Mouse (Mus musculus) limb, embryonic 13.5 days (tissue): ENCODE measurements around the gene Gm5294. TPM values are rescaled to one million over a fixed set of nuclear protein-coding genes. Genes with fewer than 3 reads are reported as not detected.

Experiments used
- ATAC-seq: fragments of 200-750 bp; cut with Nextera tagmentation; 2 replicates; pipeline ENCODE4 v1.8.0; 2017; ENCODE audit warnings: low read depth, moderate number of reproducible peaks, moderate TSS enrichment; ENCODE audit not compliant: low FRiP score
- H3K27ac ChIP-seq: fragments of 300-500 bp; sonication (generic); 2 replicates; pipeline ENCODE4 v1.5.1; 2015; ENCODE audit warnings: inconsistent platforms, mild to moderate bottlenecking, moderate library complexity
- H3K27me3 ChIP-seq: fragments of 300-500 bp; sonication (generic); 2 replicates; pipeline ENCODE4 v1.6.1; 2015; ENCODE audit warnings: mild to moderate bottlenecking, inconsistent platforms
- H3K36me3 ChIP-seq: fragments of 300-500 bp; sonication (generic); 2 replicates; pipeline ENCODE4 v1.6.1; 2015; ENCODE audit warnings: inconsistent platforms, mild to moderate bottlenecking, moderate library complexity
- H3K4me1 ChIP-seq: fragments of 300-500 bp; sonication (generic); 2 replicates; pipeline ENCODE4 v1.6.1; 2015; ENCODE audit warnings: inconsistent platforms
- H3K4me2 ChIP-seq: fragments of 300-500 bp; sonication (generic); replicated peaks from 2 replicates; pipeline ENCODE4 v1.6.1; 2015; ENCODE audit warnings: inconsistent platforms, mild to moderate bottlenecking, moderate library complexity
- H3K4me3 ChIP-seq: fragments of 300-500 bp; sonication (generic); 2 replicates; pipeline ENCODE4 v1.5.1; 2015; ENCODE audit warnings: moderate library complexity, mild to moderate bottlenecking, inconsistent platforms
- H3K9ac ChIP-seq: fragments of 300-500 bp; sonication (generic); 2 replicates; pipeline ENCODE4 v1.6.1; 2015; ENCODE audit warnings: mild to moderate bottlenecking, inconsistent platforms
- H3K9me3 ChIP-seq: fragments of 300-500 bp; sonication (generic); 2 replicates; pipeline ENCODE4 v1.6.1; 2016; ENCODE audit warnings: inconsistent platforms
- WGBS: fragments of 180-500 bp; shearing (Covaris S2); methylation state at CpG from one replicate; pipeline ENCODE4 v1.1.7; 2015; 5-methylcytosine and 5-hydroxymethylcytosine counted together
- polyA plus RNA-seq: library from polyadenylated mRNA; unstranded; fragments of >200 nt; fragmentation: Nextera tagmentation; extraction: Ambion mirVana; gene quantifications from 2 replicates; pipeline ENCODE4 v1.2.1, GENCODE M21; 2015

Gene Gm5294
- not detected in 2 replicates for polyA plus RNA-seq

DNA sequence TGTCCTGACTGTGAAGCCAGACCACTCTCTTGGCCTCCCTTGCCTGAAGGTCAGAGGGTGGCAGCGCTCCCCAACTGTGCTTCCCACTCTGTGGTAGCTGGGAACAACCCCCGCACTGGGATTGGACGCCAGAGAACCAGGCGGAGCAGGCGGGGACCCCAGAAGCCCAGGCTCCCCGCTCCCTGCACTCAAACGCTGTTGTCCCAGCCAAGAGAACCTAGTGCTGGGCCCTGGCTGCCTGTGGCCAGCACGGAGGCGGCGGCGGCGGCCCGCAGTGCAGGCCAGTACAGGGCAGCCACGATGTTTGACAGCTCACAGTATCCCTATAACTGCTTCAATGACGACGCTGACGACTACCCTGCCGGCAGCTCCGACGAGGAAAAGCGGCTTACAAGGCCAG, at the start of gene Gm5294:
TSS of gene Gm5294 (plus strand) at position 301 of the 400 bp plus-strand sequence.
- Histone ChIP-seq H3K4me2 (peak within 1 kb of the TSS; percentile 67), H3K27me3 (peaks cover 71% of the 10 kb centered on the region), H3K4me3 (peak within 1 kb of the TSS; percentile 38), H3K36me3 (no peaks in the 10 kb centered on the region), H3K4me1 (peaks cover 18% of the 10 kb centered on the region), H3K9ac (peak within 1 kb of the TSS; percentile 35; the same call in 1 of the 2 replicates), H3K9me3 (0 out of 2 replicates have a peak, but pooled peaks cover 9% of the 10 kb centered on the region), H3K27ac (no peak within 1 kb of the TSS)
- ATAC-seq: no peak
- 11% methylated on average over 21 of the region's 21 CpGs for WGBS

DNA sequence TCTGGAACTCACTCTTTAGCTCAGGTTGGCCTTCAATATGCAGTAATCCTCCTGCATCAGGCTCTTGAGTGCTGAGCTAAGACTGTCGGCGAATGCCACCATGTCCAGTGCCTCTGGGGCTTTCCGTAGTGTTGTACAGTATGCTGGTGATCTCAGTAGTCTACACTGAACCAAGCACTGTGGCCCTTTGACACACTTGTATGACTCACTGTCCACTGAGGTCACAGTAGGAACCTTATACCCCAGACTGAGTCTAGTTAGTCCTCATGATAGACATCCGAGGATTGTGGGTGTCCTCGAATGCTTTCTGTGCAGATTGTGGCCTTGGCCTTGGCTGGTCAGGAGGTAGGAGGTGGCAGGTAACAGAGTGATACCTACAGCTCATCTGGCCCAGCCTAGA, 44.8 kb upstream of the Gm5294 start:
- Histone ChIP-seq H3K4me2 (no peak overlapping the region), H3K4me1 (peaks cover 9% of the 10 kb centered on the region), H3K9ac (no peak overlapping the region), H3K27me3 (no peaks in the 10 kb centered on the region), H3K9me3 (no peaks in the 10 kb centered on the region), H3K27ac (no peak overlapping the region), H3K4me3 (no peak overlapping the region), H3K36me3 (no peaks in the 10 kb centered on the region)
- WGBS: 89% methylated on average over 5 of the region's 5 CpGs
- no peak for ATAC-seq

DNA sequence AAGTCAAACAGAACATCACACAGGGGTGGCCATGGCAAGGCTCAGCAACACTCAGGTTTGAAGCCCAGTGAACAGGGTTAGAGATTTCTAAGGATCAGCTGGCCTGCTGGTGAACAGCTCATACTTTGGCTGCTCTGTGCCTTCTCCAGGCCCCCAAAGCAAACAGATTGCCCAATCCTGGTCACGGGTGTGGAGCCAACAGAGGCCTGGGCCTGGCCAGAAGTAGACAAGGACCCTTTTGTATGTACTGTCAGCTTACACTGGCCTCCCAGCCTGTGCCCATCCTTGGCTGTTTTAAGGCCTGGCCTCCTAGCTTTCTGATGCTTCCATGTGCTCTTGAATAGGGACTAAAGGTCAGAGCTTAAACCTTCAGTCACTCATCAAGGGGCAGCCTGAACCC, 43.5 kb upstream of the Gm5294 start:
- Histone ChIP-seq H3K36me3 (no peaks in the 10 kb centered on the region), H3K27ac (no peak overlapping the region), H3K9ac (no peak overlapping the region), H3K9me3 (no peaks in the 10 kb centered on the region), H3K4me3 (no peak overlapping the region), H3K4me2 (no peak overlapping the region), H3K27me3 (no peaks in the 10 kb centered on the region), H3K4me1 (peaks cover 9% of the 10 kb centered on the region)
- ATAC-seq: peak; percentile 19; the same call in 1 of the 2 replicates
- 57% methylated on average over 1 of the region's 1 CpGs for WGBS

DNA sequence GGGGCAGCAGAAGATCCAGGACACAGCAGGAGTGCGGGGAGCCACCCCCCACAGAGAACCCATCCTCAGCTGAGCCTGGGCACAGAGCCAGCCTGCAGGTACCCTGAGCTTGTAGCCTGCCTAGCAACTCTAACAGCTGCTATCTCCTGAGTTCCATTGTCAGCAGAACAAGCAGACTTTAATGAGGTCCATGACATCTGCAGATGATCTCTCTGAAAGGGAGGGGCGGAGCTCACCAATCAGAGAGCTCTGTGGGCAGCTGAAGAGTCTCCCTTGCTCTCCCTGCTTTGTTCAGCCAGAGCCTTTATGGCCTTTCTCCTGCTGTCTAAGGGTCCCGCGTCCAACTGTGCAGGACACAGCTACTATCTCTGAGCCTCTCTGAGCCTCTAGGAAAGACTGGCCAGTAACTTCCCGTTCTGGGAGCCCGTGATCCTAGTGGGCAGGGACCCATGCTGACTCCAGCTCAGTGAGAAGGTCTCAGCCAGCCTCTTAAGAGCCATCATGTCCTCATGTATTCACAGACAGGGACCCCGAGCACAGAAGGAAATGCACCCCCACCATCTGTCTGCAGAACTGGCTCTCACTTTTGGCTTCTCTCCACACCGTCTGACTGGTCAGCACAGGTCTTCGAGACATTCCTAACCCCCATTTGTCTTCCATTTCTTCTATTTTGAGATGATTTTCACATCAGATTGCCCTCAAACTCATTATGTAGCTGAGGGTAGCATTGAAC, 41.0 kb upstream of the Gm5294 start:
- no peak overlapping the region for H3K27ac ChIP-seq
- no peak overlapping the region for H3K4me3 ChIP-seq
- 61% methylated on average over 9 of the region's 9 CpGs for WGBS
- H3K27me3 ChIP-seq: no peaks in the 10 kb centered on the region
- peaks cover 14% of the 10 kb centered on the region for H3K4me1 ChIP-seq
- no peak overlapping the region for H3K4me2 ChIP-seq
- no peaks in the 10 kb centered on the region for H3K9me3 ChIP-seq
- ATAC-seq: peak; percentile 52; the same call in 1 of the 2 replicates
- H3K9ac ChIP-seq: no peak overlapping the region
- no peaks in the 10 kb centered on the region for H3K36me3 ChIP-seq

DNA sequence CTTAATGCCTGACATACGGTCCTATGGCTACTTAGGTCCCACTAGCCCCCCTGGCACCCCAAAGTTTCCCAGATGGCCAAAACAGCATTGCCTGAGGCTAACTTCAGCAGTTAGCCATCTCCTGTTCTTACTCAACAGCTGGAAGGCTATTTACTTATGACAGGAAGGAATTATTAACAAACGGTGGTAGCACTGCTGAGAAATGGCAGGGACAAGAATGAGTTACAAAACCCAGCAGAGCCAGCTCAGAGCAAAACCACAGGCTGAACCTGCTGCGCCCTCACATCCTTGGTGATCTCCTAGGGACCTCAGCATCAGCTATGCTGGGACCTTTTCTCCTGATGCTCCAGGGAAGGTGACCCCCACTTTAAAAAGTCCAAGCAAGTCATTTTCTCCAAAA, 40.2 kb upstream of the Gm5294 start:
- Histone ChIP-seq H3K4me3 (no peak overlapping the region), H3K36me3 (no peaks in the 10 kb centered on the region), H3K9ac (no peak overlapping the region), H3K4me1 (peaks cover 14% of the 10 kb centered on the region), H3K4me2 (no peak overlapping the region), H3K9me3 (no peaks in the 10 kb centered on the region), H3K27me3 (no peaks in the 10 kb centered on the region), H3K27ac (no peak overlapping the region)
- 52% methylated on average over 3 of the region's 3 CpGs for WGBS
- ATAC-seq: no peak

- 81% methylated on average over 1 of the region's 1 CpGs for WGBS
- no peak overlapping the region for H3K4me3 ChIP-seq
- peaks cover 14% of the 10 kb centered on the region for H3K4me1 ChIP-seq
- no peak overlapping the region for H3K9ac ChIP-seq
- H3K36me3 ChIP-seq: no peaks in the 10 kb centered on the region
- H3K27me3 ChIP-seq: no peaks in the 10 kb centered on the region
- H3K27ac ChIP-seq: no peak overlapping the region
- H3K9me3 ChIP-seq: no peaks in the 10 kb centered on the region
- ATAC-seq: no peak; the same call in 1 of the 2 replicates
- H3K4me2 ChIP-seq: no peak overlapping the region
Measured at GRCm38 (mm10) chr5:138782697-138783096, 37.2 kb upstream of the Gm5294 start.

DNA sequence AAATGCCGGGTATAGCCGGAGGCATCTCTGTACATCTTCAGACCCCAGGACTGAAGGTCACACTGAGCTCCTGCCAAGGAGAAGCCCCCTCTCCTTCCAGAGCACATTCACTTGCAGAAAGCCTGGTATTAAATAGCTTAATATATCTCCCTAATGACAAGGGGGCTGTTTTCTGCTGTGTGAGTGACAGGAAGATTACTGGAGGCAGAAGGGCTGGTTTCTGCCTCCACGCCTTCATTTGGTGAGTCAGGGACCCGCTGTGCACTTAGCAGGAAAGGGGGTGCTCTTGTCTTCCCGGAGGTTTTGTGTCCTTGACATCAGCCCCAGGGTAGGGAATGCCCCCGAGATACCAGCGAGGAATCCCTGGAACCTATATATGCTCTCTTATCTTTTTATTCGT, 36.7 kb upstream of the Gm5294 start:
- no peaks in the 10 kb centered on the region for H3K9me3 ChIP-seq
- ATAC-seq: no peak
- H3K27ac ChIP-seq: no peak overlapping the region
- no peak overlapping the region for H3K4me3 ChIP-seq
- 80% methylated on average over 8 of the region's 8 CpGs for WGBS
- H3K4me2 ChIP-seq: no peak overlapping the region
- no peak overlapping the region for H3K9ac ChIP-seq
- H3K36me3 ChIP-seq: no peaks in the 10 kb centered on the region
- H3K27me3 ChIP-seq: no peaks in the 10 kb centered on the region
- peaks cover 14% of the 10 kb centered on the region for H3K4me1 ChIP-seq

- no peaks in the 10 kb centered on the region for H3K9me3 ChIP-seq
- ATAC-seq: no peak
- no peak overlapping the region for H3K9ac ChIP-seq
- H3K36me3 ChIP-seq: no peaks in the 10 kb centered on the region
- 87% methylated on average over 3 of the region's 3 CpGs for WGBS
- H3K27ac ChIP-seq: no peak overlapping the region
- no peaks in the 10 kb centered on the region for H3K27me3 ChIP-seq
- no peak overlapping the region for H3K4me3 ChIP-seq
- H3K4me2 ChIP-seq: no peak overlapping the region
- peaks cover 9% of the 10 kb centered on the region for H3K4me1 ChIP-seq
Measured at GRCm38 (mm10) chr5:138785986-138786515, 33.8 kb upstream of the Gm5294 start.

GRCm38 (mm10) chr5:138787648-138788047, 32.2 kb upstream of the Gm5294 start:
- Histone ChIP-seq H3K36me3 (no peaks in the 10 kb centered on the region), H3K4me1 (peaks cover 9% of the 10 kb centered on the region), H3K4me3 (no peak overlapping the region), H3K9me3 (no peaks in the 10 kb centered on the region), H3K9ac (no peak overlapping the region), H3K27me3 (no peaks in the 10 kb centered on the region), H3K4me2 (no peak overlapping the region), H3K27ac (no peak overlapping the region)
- no peak for ATAC-seq
- WGBS: 81% methylated on average over 7 of the region's 7 CpGs

DNA sequence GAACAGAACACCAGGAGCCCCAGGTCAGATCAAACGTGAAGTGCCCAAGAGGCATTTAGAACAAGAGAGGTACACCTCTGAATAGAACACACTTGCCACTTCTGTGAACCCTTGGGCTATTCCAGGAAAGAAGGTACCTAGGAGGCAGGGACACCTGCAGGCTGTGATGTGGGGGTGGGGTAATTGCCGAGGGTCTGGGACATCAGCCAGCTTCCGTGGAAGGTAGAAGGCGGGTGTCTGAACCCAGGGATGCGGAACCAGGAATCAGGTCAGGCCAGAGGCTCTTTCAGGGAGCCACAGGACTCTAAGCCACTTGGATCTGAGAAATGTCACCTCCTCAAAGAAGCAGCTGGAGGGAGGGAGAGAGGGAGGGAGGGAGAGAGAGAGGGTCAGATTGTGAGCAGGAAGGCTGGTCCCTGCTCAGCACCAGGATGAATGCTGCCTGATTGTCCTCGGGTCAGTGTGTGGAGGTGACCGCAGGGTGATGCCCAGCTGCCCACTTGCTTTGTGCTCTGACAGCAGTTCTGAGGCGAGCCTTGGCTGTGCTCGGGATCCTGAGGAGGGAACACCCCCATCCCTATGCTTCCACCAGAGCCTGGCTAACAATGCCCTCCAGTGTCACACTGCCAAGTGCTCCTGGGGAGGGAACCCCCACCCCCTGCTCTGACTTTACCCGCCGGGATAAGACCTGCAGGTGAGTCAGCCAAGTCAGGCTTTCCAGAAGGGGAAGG, 31.2 kb upstream of the Gm5294 start:
- Histone ChIP-seq H3K4me2 (no peak overlapping the region), H3K36me3 (no peaks in the 10 kb centered on the region)
- ATAC-seq: no peak; the same call in 1 of the 2 replicates

DNA sequence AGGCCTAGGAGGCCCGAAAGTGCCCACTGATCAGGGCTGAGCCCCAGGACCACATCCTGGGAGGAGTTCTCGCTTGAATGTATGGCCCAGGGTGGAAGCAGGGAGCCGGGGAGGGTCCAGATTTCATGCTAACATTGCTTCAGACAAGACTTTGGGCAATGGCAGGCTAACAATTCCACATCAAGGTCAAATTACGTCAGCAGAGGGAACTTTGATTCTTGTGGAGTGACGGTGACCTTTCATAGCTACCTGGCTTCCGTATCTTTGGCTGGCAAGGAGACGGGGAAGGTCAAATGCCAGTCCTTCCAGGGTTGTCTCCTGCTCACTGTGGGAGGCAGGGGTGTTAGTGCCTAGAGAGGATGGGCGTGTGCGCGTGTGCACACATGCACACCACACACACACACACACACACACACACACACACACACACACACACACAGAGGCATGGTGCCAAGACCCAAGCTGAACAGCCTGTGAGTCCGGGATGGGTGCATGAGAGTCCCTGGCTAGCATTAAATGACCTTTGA, 28.9 kb upstream of the Gm5294 start:
- H3K27ac ChIP-seq: no peak overlapping the region
- no peaks in the 10 kb centered on the region for H3K36me3 ChIP-seq
- H3K4me2 ChIP-seq: no peak overlapping the region
- H3K4me1 ChIP-seq: peaks cover 4% of the 10 kb centered on the region; the same call in 1 of the 2 replicates
- H3K9ac ChIP-seq: no peak overlapping the region
- ATAC-seq: no peak
- H3K9me3 ChIP-seq: no peaks in the 10 kb centered on the region
- WGBS: 81% methylated on average over 11 of the region's 11 CpGs
- H3K4me3 ChIP-seq: no peak overlapping the region
- H3K27me3 ChIP-seq: no peaks in the 10 kb centered on the region

More for the DNA sequence above, 31.2 kb upstream of the Gm5294 start:
- Histone ChIP-seq H3K9me3 (no peaks in the 10 kb centered on the region), H3K27ac (no peak overlapping the region), H3K27me3 (no peaks in the 10 kb centered on the region), H3K4me3 (no peak overlapping the region), H3K4me1 (peaks cover 4% of the 10 kb centered on the region; the same call in 1 of the 2 replicates), H3K9ac (no peak overlapping the region)
- WGBS: 50% methylated on average over 11 of the region's 11 CpGs

DNA sequence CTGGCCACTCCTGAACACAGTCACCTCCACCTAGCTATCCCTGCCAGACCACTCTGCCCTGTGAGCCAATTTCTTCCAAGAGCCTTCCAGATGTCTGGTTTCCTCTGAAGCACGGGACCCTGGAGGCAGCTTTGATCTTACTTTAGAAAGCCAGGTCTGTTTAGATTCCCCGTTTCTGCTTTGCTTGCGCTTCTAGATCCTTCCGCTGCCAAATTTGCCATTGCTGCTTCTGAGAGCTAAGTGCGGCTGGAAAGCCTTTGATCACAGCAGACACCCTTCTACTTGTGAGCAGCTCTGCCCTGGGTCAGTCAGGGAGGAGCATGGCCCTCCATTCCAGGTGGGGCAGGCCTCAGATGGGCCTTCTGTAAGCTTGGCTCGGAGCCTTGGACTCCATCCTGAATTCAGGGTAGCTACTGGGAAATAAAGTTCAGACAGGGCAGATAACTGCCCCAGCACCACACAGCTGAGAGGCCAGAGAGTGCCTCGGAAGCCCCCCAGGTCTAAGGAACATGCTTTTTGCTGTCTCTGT, 18.2 kb upstream of the Gm5294 start:
- no peak for ATAC-seq
- Histone ChIP-seq H3K4me3 (no peak overlapping the region), H3K4me1 (peaks cover 12% of the 10 kb centered on the region), H3K27ac (no peak overlapping the region), H3K27me3 (no peaks in the 10 kb centered on the region), H3K9me3 (no peaks in the 10 kb centered on the region), H3K9ac (0 out of 2 replicates have a peak overlapping the region, but pooled peaks have one; percentile 4), H3K4me2 (no peak overlapping the region), H3K36me3 (0 out of 2 replicates have a peak, but pooled peaks cover 5% of the 10 kb centered on the region)
- 31% methylated on average over 7 of the region's 7 CpGs for WGBS
